Mouse (Mus musculus): ENCODE results near the gene Prss36.

GRCm38 (mm10) chr7:127978856-127979255 is 32.3 kb upstream of the Prss36 start:
- no peak for TF ChIP-seq POLR2A (IDR thresholded peaks at IDR 0.05; ENCODE audit: low read depth, low read length)
- TF ChIP-seq CTCF (IDR thresholded peaks at IDR 0.05; ENCODE audit: extremely low read depth, insufficient read depth, insufficient read length, insufficient replicate concordance) = no peak

All from spleen, adult 2 months (tissue).